Mouse (Mus musculus): ENCODE data around the gene Il17c.

DNA sequence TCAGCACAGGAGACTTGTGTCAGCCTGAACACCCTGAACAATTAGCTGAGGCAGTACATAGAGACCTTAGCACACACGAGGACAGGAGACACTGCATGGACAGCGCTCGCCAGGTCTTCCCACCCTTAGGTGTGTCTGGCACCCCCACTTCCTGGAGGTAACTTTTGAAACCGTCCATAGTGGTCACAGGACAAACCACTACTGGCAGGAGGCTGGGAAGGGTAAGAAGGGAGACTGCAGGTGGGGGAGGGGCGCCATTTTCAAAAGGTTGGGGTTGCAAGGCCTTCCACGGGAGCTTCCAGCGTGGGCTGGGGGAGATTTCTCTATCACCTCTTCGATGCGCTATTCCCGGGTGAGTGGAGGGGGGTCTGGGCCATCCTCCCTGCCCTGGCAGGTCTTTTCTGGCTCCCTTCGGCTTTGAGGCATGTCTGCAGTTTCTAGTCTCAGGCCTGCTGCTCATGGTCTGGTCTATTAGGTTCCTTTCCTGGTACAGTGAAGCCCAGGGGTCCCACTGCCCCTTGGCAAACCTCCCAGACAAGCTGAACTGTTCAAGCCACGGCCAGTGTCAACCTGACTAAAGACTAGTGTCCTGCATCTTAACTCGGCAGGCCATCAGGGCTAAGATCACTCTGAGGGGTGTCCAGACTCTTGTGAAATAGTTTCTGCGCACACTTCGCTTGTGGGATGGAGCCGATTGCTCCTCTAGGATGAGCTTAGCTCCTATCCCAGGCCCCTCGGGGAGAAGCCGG lies 10.0 kb downstream of the Il17c start:
- TF ChIP-seq CTCF (IDR thresholded peaks at IDR 0.05; ENCODE audit: extremely low read depth, insufficient read depth, low read length) (no peak), POLR2A (IDR thresholded peaks at IDR 0.05; ENCODE audit: extremely low read depth, insufficient read depth, low read length) (no peak)

All from cortical plate, adult 2 months (tissue).